Mouse (Mus musculus) thymus, adult 2 months (tissue): ENCODE results near the gene Lpar1. TPM values are rescaled to one million over a fixed set of nuclear protein-coding genes. Genes with fewer than 3 reads are reported as not detected.

Experiments
- DNase-seq: peaks from one replicate; pipeline ENCODE4 v3.0.0; 2021
- H3K27ac ChIP-seq: fragments of 200-500 bp; 2 replicates; pipeline ENCODE4 v1.5.1; 2012; ENCODE audit warnings: low read length, control low read depth; ENCODE audit not compliant: control insufficient read depth, insufficient read depth
- H3K27me3 ChIP-seq: fragments of 200-500 bp; 2 replicates; pipeline ENCODE4 v1.6.1; 2012; ENCODE audit warnings: mild to moderate bottlenecking, low read length, moderate library complexity, mixed read lengths; ENCODE audit not compliant: control insufficient read depth, insufficient read depth
- H3K36me3 ChIP-seq: fragments of 200-500 bp; 2 replicates; pipeline ENCODE4 v1.6.1; 2012; ENCODE audit warnings: mild to moderate bottlenecking, low read length, moderate library complexity; ENCODE audit not compliant: control insufficient read depth, insufficient read depth
- H3K4me1 ChIP-seq: fragments of 200-500 bp; replicated peaks from 2 replicates; pipeline ENCODE4 v1.6.1; 2012; ENCODE audit warnings: low read length; ENCODE audit not compliant: control insufficient read depth, insufficient read depth
- H3K4me3 ChIP-seq: fragments of 200-500 bp; 2 replicates; pipeline ENCODE4 v1.5.1; 2012; ENCODE audit warnings: mild to moderate bottlenecking, low read length, control low read depth, moderate library complexity; ENCODE audit not compliant: control insufficient read depth, insufficient read depth
- CTCF ChIP-seq: fragments of 200-500 bp; IDR thresholded peaks from 2 replicates; pipeline ENCODE4 v1.5.1; 2012; ENCODE audit warnings: mild to moderate bottlenecking, control low read depth, low read length, moderate library complexity, borderline replicate concordance; ENCODE audit not compliant: control insufficient read depth, poor library complexity, insufficient read depth; ENCODE audit errors: extremely low read depth
- POLR2A ChIP-seq: fragments of 200-500 bp; IDR thresholded peaks from 2 replicates; pipeline ENCODE4 v1.6.1; 2012; ENCODE audit warnings: mild to moderate bottlenecking, low read length, control low read depth, moderate library complexity; ENCODE audit not compliant: control insufficient read depth, poor library complexity, insufficient read depth; ENCODE audit errors: extremely low read depth
- WGBS: fragments of 180-500 bp; shearing (Covaris S2); methylation state at CpG from one replicate; pipeline ENCODE4 v1.1.7; 2018; 5-methylcytosine and 5-hydroxymethylcytosine counted together
- polyA plus RNA-seq: library from polyadenylated mRNA; depleted of rRNA; stranded (reverse); fragments of >200 nt; gene quantifications from 2 replicates; pipeline ENCODE4 v1.2.3, GENCODE M21; 2012

The Lpar1 gene
- polyA plus RNA-seq, 1 experiment = 16.6 TPM

- TF ChIP-seq CTCF = no peak
- no peak for TF ChIP-seq POLR2A
- whole genome bisulfite sequencing = over 99% methylated on average over 3 of the region's 3 CpGs
- H3K27ac ChIP-seq = no peak overlapping the region
- no peak overlapping the region for H3K4me3 ChIP-seq
- H3K4me1 ChIP-seq = 0 out of 2 replicates have a peak, but pooled peaks cover 2% of the 10 kb centered on the region
- H3K27me3 ChIP-seq = no peaks in the 10 kb centered on the region
- no peak for DNase-seq
- no peaks in the 10 kb centered on the region for H3K36me3 ChIP-seq
These were observed 42.1 kb downstream of the Lpar1 start for GRCm38 (mm10) chr4:58511554-58511953.

GRCm38 (mm10) chr4:58508833-58509232 lies 44.9 kb downstream of the Lpar1 start:
- Histone ChIP-seq H3K27ac (no peak overlapping the region), H3K4me1 (0 out of 2 replicates have a peak, but pooled peaks cover 2% of the 10 kb centered on the region), H3K36me3 (no peaks in the 10 kb centered on the region), H3K27me3 (no peaks in the 10 kb centered on the region), H3K4me3 (no peak overlapping the region)
- 95% methylated on average over 7 of the region's 7 CpGs for WGBS
- TF ChIP-seq POLR2A (no peak), CTCF (no peak)
- no peak for DNase-seq

GRCm38 (mm10) chr4:58507536-58507935 lies 46.2 kb downstream of the Lpar1 start:
- no peak overlapping the region for H3K4me3 ChIP-seq
- H3K27ac ChIP-seq = no peak overlapping the region
- no peak for TF ChIP-seq POLR2A
- no peak for TF ChIP-seq CTCF
- no peak for DNase-seq
- 93% methylated on average over 6 of the region's 6 CpGs for WGBS
- no peaks in the 10 kb centered on the region for H3K36me3 ChIP-seq
- H3K4me1 ChIP-seq = 0 out of 2 replicates have a peak, but pooled peaks cover 2% of the 10 kb centered on the region
- no peaks in the 10 kb centered on the region for H3K27me3 ChIP-seq

GRCm38 (mm10) chr4:58506539-58507527 lies 46.9 kb downstream of the Lpar1 start:
- 93% methylated on average over 4 of the region's 4 CpGs for WGBS
- DNase-seq = no peak
- Histone ChIP-seq H3K4me1 (0 out of 2 replicates have a peak, but pooled peaks cover 2% of the 10 kb centered on the region), H3K4me3 (no peak overlapping the region), H3K27ac (no peak overlapping the region), H3K27me3 (no peaks in the 10 kb centered on the region), H3K36me3 (no peaks in the 10 kb centered on the region)
- TF ChIP-seq POLR2A (no peak), CTCF (no peak)

GRCm38 (mm10) chr4:58504250-58504649 lies 49.4 kb downstream of the Lpar1 start:
- TF ChIP-seq CTCF (no peak), POLR2A (no peak)
- Histone ChIP-seq H3K4me3 (no peak overlapping the region), H3K4me1 (0 out of 2 replicates have a peak, but pooled peaks cover 2% of the 10 kb centered on the region), H3K27ac (no peak overlapping the region), H3K36me3 (no peaks in the 10 kb centered on the region), H3K27me3 (no peaks in the 10 kb centered on the region)
- DNase-seq = no peak
- 96% methylated on average over 2 of the region's 2 CpGs for WGBS

DNA sequence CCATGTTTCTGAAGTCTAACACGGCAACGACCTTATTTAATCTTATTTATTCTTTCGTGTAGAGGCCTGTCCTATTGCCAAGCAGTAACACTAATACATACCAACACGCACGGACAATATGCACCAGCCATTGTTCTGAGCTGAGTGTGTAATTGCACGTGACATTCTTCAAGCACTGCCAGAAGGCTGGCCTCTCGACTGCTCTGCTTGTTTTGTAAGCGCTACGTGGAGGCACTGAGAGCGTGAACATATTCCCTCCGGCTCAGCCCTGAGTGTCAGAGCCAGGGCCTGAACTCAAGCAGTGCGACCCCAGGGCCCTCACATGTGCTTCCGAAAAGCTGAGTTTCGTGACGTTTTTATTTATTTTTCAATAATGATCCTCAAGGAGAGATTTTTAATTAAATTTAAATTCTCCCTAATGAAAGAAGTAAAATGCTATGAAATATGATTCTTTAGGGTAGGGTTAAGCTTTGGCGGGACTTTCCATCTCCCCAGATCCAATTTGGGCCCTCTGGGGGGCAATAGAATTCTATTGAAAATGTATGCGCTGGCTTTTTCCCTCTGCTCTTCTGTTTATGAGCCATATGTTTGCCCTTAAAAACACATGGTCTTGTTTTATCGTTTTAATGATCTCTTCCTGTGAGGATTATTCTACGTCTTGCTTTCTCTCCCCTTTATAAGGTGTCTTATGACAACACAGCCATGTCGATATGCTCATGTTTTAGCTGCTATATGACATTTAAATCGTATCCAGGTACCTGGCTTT lies 52.5 kb downstream of the Lpar1 start:
- WGBS = 95% methylated on average over 21 of the region's 21 CpGs
- no peak overlapping the region for H3K4me3 ChIP-seq
- no peak overlapping the region for H3K27ac ChIP-seq
- H3K36me3 ChIP-seq = no peaks in the 10 kb centered on the region
- no peak for TF ChIP-seq POLR2A
- TF ChIP-seq CTCF = no peak
- DNase-seq = no peak
- no peaks in the 10 kb centered on the region for H3K4me1 ChIP-seq
- H3K27me3 ChIP-seq = no peaks in the 10 kb centered on the region
